Mouse (Mus musculus): ENCODE measurements around the gene Sbno1. TPM values are rescaled to one million over a fixed set of nuclear protein-coding genes. Genes with fewer than 3 reads are reported as not detected.
"Not testable (repeated sequence)": the region's sequence is repeated elsewhere in the genome, so short reads cannot be mapped to it uniquely, and the experiment has no call there.

Gene Sbno1
- polyA plus RNA-seq, 1 experiment from 2014 or later: 111 TPM

DNA sequence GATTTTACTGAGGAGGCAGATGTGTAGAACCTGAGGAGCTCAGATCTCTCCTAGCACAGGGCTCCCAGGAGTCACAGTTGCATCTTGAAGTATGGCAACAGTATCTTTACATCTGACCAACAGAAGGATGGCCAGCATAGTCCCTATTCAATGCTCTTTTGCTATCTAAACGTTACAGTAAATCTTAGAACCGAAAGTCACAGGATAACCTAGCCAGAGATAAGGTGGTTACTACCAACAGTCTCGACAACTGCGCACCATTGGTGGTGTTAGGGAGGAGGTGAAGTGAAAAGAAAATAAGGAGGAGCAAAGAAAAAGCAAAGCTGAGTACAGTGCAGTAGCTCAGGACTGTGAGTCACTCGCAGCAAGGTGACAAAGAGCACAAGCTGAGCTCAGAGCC, 13.6 kb downstream of the Sbno1 start:
- H3K4me2 ChIP-seq (replicated peaks): no peak overlapping the region

DNA sequence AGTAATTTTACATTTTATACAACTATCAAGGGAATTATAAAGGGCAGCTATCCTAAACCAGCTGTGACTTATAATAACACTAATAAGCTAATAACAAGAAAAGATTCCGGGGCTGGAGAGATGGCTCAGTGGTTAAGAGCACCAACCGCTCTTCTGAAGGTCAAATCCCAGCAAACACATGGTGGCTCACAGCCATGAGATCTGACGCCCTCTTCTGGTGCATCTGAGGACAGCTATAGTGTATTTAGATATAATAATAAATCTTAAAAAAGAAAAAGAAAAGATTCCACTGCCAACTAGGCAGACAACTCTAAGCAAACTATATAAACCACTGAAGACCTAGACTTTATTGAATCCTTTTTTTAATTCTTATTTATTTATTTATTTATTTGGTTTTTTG, 15.0 kb downstream of the Sbno1 start:
- Histone ChIP-seq H3K4me1 (no peaks in the 10 kb centered on the region), H3K27me3 (no peaks in the 10 kb centered on the region), H3K4me3 (no peak overlapping the region), H3K9me3 (no peaks in the 10 kb centered on the region), H3K27ac (replicated peaks) (no peak overlapping the region), H3K36me3 (peaks cover 64% of the 10 kb centered on the region), H3K9ac (replicated peaks) (no peak overlapping the region), H3K4me2 (replicated peaks) (no peak overlapping the region)
- WGBS: 82% methylated on average over 3 of the region's 3 CpGs
- no peak for ATAC-seq (replicated peaks)

More for the DNA sequence above, 13.6 kb downstream of the Sbno1 start:
- peaks cover 51% of the 10 kb centered on the region for H3K36me3 ChIP-seq
- no peak overlapping the region for H3K27ac ChIP-seq (replicated peaks)
- H3K9ac ChIP-seq (replicated peaks): no peak overlapping the region
- H3K27me3 ChIP-seq: no peaks in the 10 kb centered on the region
- H3K4me3 ChIP-seq: no peak overlapping the region
- no peaks in the 10 kb centered on the region for H3K4me1 ChIP-seq
- H3K9me3 ChIP-seq: no peaks in the 10 kb centered on the region
- 94% methylated on average over 5 of the region's 5 CpGs for WGBS
- ATAC-seq (replicated peaks): no peak

DNA sequence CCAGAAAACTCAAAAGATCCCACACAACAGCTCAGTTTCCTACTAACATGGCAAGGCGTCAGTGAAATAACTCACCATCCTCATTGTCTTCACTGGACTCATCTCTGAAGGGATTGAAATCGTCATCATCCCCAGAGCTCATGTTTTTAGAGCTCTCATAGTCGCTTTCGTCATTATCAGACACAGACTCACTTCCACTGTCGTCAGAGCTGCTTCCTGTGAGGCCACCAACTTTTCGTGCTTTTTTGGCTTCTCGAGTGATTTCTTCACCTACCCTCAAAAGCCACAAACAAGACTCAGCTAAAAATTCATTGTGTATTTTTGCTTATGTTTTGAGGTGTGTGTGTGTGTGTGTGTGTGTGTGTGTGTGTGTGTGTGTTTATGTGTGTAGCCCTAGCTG, 32.1 kb downstream of the Sbno1 start:
- ATAC-seq (replicated peaks): no peak
- Histone ChIP-seq H3K4me1 (no peaks in the 10 kb centered on the region), H3K27ac (replicated peaks) (no peak overlapping the region), H3K36me3 (peaks cover 86% of the 10 kb centered on the region), H3K9me3 (no peaks in the 10 kb centered on the region), H3K9ac (replicated peaks) (no peak overlapping the region), H3K27me3 (no peaks in the 10 kb centered on the region), H3K4me2 (replicated peaks) (no peak overlapping the region), H3K4me3 (no peak overlapping the region)
- 96% methylated on average over 7 of the region's 7 CpGs for WGBS

DNA sequence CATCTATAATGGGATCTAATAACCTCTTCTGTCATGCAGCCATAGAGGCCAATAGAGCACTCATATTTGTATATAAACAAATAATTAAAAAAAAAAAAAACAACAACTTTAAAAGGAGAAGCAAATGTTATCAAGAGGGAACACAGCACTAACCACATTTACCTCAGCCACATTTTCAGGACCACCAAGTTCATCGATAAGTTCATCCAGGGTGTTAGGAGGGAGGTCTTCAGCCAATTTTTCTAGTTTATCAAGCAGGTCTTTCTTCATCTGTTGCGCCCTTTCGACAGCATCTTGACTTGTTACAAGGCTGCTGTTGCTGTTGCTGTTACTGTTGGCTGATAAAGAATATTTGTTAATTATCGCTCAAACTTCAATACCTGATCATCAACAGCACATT, 33.4 kb downstream of the Sbno1 start:
- Histone ChIP-seq H3K4me1 (no peaks in the 10 kb centered on the region), H3K36me3 (peaks cover 86% of the 10 kb centered on the region), H3K27me3 (no peaks in the 10 kb centered on the region), H3K27ac (replicated peaks) (no peak overlapping the region), H3K9me3 (no peaks in the 10 kb centered on the region), H3K4me2 (replicated peaks) (no peak overlapping the region), H3K4me3 (no peak overlapping the region), H3K9ac (replicated peaks) (no peak overlapping the region)
- 97% methylated on average over 4 of the region's 4 CpGs for WGBS
- ATAC-seq (replicated peaks): no peak

DNA sequence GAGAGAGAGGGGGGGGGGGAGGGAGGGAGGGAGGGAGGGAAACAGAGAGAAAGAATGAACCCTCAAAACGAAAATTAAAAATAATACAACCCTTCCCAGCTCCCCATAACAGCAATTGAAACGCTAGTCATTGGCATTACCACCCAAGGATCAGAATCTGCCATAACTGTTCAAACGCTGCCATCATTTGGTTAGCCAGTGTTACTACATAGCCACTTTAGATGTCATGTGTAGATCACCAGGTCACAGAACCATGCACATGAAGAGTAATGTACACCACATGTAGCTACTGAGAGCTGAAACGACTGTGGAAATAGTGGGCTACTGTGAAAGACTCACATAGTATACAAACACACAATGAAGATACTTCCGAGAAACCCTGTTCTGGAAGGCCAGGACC, 37.9 kb downstream of the Sbno1 start:
- Histone ChIP-seq H3K27ac (replicated peaks) (no peak overlapping the region), H3K4me1 (no peaks in the 10 kb centered on the region), H3K9me3 (no peaks in the 10 kb centered on the region), H3K4me2 (replicated peaks) (no peak overlapping the region), H3K27me3 (no peaks in the 10 kb centered on the region), H3K9ac (replicated peaks) (no peak overlapping the region), H3K4me3 (no peak overlapping the region), H3K36me3 (peaks cover 87% of the 10 kb centered on the region)
- no peak for ATAC-seq (replicated peaks)
- 76% methylated on average over 5 of the region's 5 CpGs for WGBS

DNA sequence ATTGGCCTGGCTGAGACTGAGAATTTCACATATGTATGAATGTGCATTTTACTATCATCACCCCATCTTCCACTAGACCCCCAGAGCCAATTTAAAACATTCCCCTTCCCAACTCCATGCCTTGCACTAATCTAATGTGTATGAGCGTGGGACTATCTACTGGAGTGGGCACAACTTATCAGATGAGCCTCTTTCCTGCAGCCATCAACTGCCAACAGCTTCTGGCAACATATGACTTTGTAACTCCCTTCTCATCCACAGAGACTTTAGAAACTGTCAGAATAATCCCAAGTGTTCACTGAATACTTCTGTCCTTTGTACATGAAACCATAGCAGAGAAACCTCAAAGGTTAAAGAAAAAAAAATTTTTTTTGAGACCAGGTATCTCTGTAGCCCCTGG, 45.7 kb downstream of the Sbno1 start:
- 100% methylated on average over 1 of the region's 1 CpGs for WGBS
- Histone ChIP-seq H3K9ac (replicated peaks) (no peak overlapping the region), H3K4me2 (replicated peaks) (no peak overlapping the region), H3K27ac (replicated peaks) (no peak overlapping the region), H3K4me3 (no peak overlapping the region), H3K36me3 (peaks cover 88% of the 10 kb centered on the region), H3K27me3 (no peaks in the 10 kb centered on the region), H3K9me3 (no peaks in the 10 kb centered on the region), H3K4me1 (no peaks in the 10 kb centered on the region)
- no peak for ATAC-seq (replicated peaks)

DNA sequence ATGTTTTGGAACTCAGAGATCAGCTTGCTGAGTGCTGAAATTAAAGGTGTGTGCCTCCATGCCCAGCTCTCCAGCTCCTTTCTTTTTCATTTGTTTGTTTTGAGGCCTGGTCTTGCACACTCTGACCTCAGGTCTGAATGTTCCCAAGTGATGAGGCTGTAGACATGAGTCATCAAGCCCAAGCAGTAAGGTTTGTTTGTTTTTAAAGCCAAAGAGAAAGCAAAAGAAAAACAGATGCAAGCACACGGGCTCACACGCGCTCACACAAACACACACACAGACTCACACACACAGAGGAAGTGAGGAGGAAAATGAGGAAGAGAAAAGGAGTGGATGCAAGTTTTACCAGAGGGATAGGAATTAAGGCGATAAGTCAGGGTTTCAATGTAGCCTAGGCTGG, 48.7 kb downstream of the Sbno1 start:
- Histone ChIP-seq H3K4me1 (no peaks in the 10 kb centered on the region), H3K4me2 (replicated peaks) (no peak overlapping the region), H3K4me3 (no peak overlapping the region), H3K36me3 (peaks cover 85% of the 10 kb centered on the region), H3K27me3 (no peaks in the 10 kb centered on the region), H3K9me3 (no peaks in the 10 kb centered on the region), H3K9ac (replicated peaks) (no peak overlapping the region), H3K27ac (replicated peaks) (no peak overlapping the region)
- 93% methylated on average over 4 of the region's 4 CpGs for WGBS
- no peak for ATAC-seq (replicated peaks)

DNA sequence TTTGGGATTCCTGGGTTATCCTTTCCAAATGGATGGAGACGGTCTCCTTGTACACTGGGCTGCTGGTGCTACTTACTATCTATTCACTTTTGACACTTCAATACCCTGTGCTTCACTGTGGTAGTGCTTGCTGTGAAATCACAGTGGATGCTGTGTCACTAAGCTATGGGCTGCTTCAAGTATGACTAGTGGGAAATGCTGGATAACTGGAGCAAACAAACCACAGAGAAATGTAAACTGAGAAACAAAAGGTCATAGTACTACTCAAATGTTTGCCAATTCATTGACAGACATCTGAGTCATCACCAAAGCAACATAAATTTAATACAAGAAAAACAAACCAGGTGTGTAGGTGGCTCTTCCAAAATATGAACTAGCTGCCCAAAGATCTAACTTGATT, 49.4 kb downstream of the Sbno1 start:
- Histone ChIP-seq H3K4me3 (no peak overlapping the region), H3K27me3 (no peaks in the 10 kb centered on the region), H3K27ac (replicated peaks) (no peak overlapping the region), H3K9ac (replicated peaks) (no peak overlapping the region), H3K36me3 (peaks cover 85% of the 10 kb centered on the region), H3K9me3 (no peaks in the 10 kb centered on the region), H3K4me1 (no peaks in the 10 kb centered on the region), H3K4me2 (replicated peaks) (no peak overlapping the region)
- ATAC-seq (replicated peaks): no peak
- WGBS: 90% methylated on average over 1 of the region's 1 CpGs

DNA sequence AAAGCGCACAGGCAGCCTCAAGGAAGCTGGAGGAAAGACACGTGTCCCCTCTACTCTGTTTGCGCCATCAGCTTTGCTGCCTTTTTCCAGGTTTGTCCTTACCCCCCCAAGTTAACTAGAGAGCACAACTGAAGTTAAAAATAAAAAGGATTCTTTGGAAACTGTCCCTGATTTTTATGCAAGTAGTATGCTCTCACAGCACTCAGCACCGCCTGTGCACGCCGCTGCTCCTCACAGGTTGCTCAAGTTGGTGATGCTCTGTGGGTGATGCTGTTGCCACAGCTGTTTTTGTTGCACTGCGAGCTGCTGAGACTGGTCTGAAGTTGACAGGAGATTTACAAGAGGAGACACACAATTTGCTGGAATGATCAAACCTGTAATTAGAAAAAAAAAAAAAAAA, 51.5 kb downstream of the Sbno1 start:
- H3K27me3 ChIP-seq: no peaks in the 10 kb centered on the region
- ATAC-seq (replicated peaks): no peak
- 98% methylated on average over 7 of the region's 7 CpGs for WGBS
- H3K9ac ChIP-seq (replicated peaks): no peak overlapping the region
- H3K4me2 ChIP-seq (replicated peaks): no peak overlapping the region
- peaks cover 77% of the 10 kb centered on the region for H3K36me3 ChIP-seq
- H3K4me3 ChIP-seq: no peak overlapping the region
- no peaks in the 10 kb centered on the region for H3K9me3 ChIP-seq
- H3K27ac ChIP-seq (replicated peaks): no peak overlapping the region
- H3K4me1 ChIP-seq: no peaks in the 10 kb centered on the region

DNA sequence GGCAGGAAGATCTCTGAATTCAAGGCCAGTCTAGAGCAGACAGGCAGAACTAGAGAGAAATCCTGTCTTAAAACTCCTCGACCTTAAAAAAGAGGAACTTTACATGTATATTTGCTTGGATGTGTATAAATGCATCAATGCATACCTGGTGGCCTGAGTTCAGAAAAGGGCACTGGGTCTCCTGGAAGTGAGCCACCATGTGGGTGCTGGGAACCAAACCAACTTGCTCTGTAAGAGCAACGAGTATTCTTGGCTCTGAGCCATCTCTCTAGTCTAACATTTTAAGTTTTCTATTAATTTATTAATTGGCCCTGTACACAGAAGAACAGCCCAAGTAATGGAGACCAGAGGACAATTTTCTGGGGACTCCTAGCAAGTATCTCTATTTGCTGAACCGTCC, 59.1 kb downstream of the Sbno1 start:
- H3K27me3 ChIP-seq: no peaks in the 10 kb centered on the region
- 79% methylated on average over 3 of the region's 3 CpGs for whole genome bisulfite sequencing
- peaks cover 4% of the 10 kb centered on the region; the same call in 1 of the 2 replicates for H3K4me1 ChIP-seq
- H3K9ac ChIP-seq (replicated peaks): no peak overlapping the region
- H3K4me3 ChIP-seq: no peak overlapping the region
- H3K36me3 ChIP-seq: peaks cover 27% of the 10 kb centered on the region
- no peak overlapping the region for H3K27ac ChIP-seq (replicated peaks)
- ATAC-seq (replicated peaks): no peak
- no peaks in the 10 kb centered on the region for H3K9me3 ChIP-seq
- H3K4me2 ChIP-seq (replicated peaks): no peak overlapping the region

DNA sequence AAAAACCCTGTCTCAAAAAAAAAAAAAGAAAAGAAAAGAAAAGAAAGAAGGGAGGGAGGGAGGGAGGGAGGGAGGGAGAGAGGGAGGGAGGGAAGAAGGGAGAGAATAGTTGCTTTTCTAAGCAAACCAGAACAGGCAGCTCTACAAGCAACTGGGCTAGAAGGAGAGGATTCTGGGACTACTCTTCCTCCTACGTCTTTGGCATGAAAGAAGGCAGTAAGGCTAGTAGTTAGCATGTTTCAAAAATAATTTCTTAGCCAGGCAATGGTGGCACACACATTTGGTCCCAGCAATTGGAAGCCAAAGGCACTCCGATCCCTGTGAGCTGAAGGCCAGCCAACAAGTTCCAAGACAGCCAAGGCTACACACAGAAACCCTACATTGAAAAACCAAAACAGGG, 60.0 kb downstream of the Sbno1 start:
- 92% methylated on average over 2 of the region's 2 CpGs for WGBS
- H3K27me3 ChIP-seq: no peaks in the 10 kb centered on the region

DNA sequence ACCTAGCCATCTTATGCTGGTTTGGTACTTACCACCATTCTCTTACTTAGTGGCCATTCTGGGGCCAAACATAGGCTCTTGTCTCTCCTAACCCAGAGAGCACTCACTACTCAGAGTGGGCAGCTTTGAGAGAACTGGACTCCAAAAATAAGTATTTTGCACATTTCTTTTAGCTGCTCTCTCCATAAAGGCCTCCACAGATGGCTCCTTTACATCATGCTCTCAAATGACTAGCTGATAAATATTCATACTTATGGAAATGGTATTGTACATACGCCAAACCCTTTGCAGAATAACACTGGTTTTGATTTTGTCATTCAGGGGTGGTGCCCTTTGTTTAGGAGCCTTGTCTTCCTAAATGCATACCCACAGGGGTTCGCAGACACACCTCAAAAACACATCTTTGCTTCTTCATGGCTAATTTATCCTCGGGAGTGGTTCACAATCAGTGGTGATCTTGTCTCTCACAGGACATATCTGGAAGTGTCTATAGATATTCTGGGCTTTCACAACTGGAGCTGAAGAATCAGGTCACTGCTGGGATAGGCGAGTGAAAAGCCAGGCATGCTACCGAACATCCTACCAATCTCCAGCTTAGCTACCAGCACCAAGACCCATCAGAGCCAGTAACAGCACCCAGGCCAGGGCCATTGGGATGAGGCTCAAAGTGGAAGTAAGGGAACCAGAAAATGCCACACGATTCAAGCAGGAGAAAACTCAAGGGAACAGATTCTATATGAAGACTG, 61.5 kb downstream of the Sbno1 start:
- 75% methylated on average over 6 of the region's 6 CpGs for WGBS
- Histone ChIP-seq H3K27ac (replicated peaks) (peak overlapping the region; percentile 69), H3K27me3 (no peaks in the 10 kb centered on the region), H3K4me2 (replicated peaks) (no peak overlapping the region), H3K4me1 (peaks cover 4% of the 10 kb centered on the region; the same call in 1 of the 2 replicates), H3K4me3 (no peak overlapping the region), H3K9me3 (no peaks in the 10 kb centered on the region), H3K36me3 (peaks cover 11% of the 10 kb centered on the region; the same call in 1 of the 2 replicates), H3K9ac (replicated peaks) (no peak overlapping the region)
- no peak for ATAC-seq (replicated peaks)

More for the DNA sequence above, 60.0 kb downstream of the Sbno1 start:
- Histone ChIP-seq H3K4me3 (no peak overlapping the region), H3K4me2 (replicated peaks) (no peak overlapping the region), H3K27ac (replicated peaks) (no peak overlapping the region), H3K36me3 (peaks cover 20% of the 10 kb centered on the region), H3K9ac (replicated peaks) (no peak overlapping the region), H3K4me1 (peaks cover 4% of the 10 kb centered on the region; the same call in 1 of the 2 replicates), H3K9me3 (no peaks in the 10 kb centered on the region)
- ATAC-seq (replicated peaks): no peak

DNA sequence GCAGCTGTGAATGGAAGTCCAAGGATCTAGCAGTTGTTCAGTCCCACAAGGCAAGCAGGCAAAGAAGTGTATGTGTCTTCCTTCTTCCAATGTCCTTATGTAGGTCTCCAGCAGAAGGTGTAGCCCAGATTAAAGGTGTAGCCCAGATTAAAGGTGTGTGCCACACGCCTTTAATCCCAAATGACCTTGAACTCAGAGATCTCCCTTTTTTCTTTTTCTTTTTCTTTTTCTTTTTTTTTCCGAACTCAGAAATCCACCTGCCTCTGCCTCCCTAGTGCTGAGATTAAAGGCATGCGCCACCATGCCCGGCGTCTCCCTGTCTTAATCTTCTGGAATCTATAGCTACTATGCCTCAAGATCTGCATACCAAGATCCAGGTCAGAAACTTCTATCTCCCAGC, 62.8 kb downstream of the Sbno1 start, which contains the start of gene Cdk2ap1:
Gene Cdk2ap1, minus strand, starts transcription at position 101 of the 400 bp plus-strand sequence.
- not testable (repeated sequence) for H3K4me3 ChIP-seq; H3K9me3 ChIP-seq; H3K4me2 ChIP-seq (replicated peaks); H3K4me1 ChIP-seq; H3K9ac ChIP-seq (replicated peaks); H3K27me3 ChIP-seq; H3K36me3 ChIP-seq; ATAC-seq (replicated peaks)
- peak within 1 kb of the TSS; percentile 69 for H3K27ac ChIP-seq (replicated peaks)
- 93% methylated on average over 5 of the region's 5 CpGs for WGBS

Data from forebrain, embryonic 15.5 days (tissue).